Mouse (Mus musculus) C2C12 (cell line): ENCODE measurements around the gene Man2a2.

Experiments
- CEBPB ChIP-seq: IDR thresholded peaks from one replicate; pipeline ENCODE4 v1.6.1; 2011; ENCODE audit warnings: low read depth, mild to moderate bottlenecking, control low read depth, moderate library complexity
- CTCF ChIP-seq: IDR thresholded peaks from one replicate; pipeline ENCODE4 v1.5.1; 2011; ENCODE audit not compliant: control insufficient read depth, insufficient read depth, insufficient read length
- MAX ChIP-seq: IDR thresholded peaks from one replicate; pipeline ENCODE4 v1.6.1; 2011; ENCODE audit warnings: mild to moderate bottlenecking, control low read depth
- USF1 ChIP-seq: IDR thresholded peaks from one replicate; pipeline ENCODE4 v1.6.1; 2011; ENCODE audit warnings: low read depth, mild to moderate bottlenecking, control low read depth, moderate library complexity

- TF ChIP-seq MAX, result no peak
- peak; percentile 100 for TF ChIP-seq CTCF
- TF ChIP-seq USF1, result no peak
- TF ChIP-seq CEBPB, result no peak
Measured at GRCm38 (mm10) chr7:80371041-80371751, at the start of gene Man2a2.
